Mouse (Mus musculus) embryo, embryonic 11 days (tissue): ENCODE results near the gene 2410131K14Rik.

Source experiments
- DNase-seq: peaks from one replicate; pipeline ENCODE4 v3.0.0-alpha.2; 2015

2410131K14Rik gene

DNA sequence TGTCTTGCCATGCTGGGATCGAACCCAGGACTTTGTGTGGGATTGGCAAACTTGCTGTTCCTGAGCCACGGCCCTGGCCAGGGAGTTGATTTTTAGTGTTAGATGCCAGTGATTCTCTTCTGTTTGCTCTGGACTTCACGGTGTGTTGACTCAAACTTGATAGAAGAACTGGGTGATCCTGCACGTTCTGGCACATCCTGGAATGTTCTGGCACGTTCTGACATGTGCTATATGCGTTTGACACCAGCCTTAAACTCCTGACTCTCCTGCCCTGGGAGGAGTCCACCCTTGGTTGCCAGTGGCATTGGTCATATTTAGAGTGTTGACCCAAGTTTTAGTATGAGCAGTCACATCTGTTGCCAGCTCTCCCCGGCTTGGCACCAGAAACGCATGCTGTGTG is 17.4 kb downstream of the 2410131K14Rik start:
- no peak for DNase-seq

- DNase-seq = no peak
Measured at GRCm38 (mm10) chr5:118264279-118264678, 19.3 kb downstream of the 2410131K14Rik start.

DNA sequence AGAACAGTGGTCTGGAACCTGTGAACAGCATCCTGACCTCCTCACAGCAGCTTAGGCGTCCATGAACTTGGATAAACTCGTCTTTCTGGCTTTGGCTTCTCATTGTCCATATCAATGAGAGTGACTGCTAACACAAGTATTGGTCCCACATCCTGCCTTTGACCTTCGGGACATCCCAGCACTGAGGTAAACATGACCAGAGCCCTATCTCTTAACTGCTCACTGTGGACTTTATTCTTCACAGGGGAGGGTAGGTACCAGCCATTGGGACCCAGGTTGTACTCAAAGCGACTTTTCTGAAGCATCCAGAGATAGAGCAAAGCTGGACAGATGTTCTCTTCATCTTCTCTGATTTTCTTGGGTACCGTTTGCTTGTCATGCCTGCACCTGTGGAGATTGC is 20.3 kb downstream of the 2410131K14Rik start:
- no peak for DNase-seq

- DNase-seq = peak; percentile 39
Measured at GRCm38 (mm10) chr5:118266309-118266708, 21.3 kb downstream of the 2410131K14Rik start.

DNA sequence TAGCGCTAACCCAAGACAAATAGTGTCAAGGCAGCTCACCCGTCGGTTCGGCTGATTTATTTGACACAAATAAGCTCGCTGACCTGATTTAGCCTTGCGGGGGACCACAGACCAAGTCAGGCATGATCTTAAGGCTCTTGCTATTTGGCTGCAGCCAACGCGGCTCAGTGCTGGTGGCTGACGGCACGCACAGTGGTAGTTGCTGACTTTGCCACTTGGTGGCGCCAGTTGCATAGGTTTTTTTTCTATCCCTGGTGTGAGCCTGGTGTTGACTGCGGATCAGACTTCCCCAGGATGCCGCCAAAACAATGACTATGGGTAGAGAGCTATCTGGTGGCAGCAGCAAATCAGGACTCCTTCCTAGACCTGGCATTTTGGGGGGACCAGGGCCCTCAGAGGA is 24.0 kb downstream of the 2410131K14Rik start:
- peak; percentile 89 for DNase-seq

GRCm38 (mm10) chr5:118271449-118272110 is 26.6 kb downstream of the 2410131K14Rik start:
- no peak for DNase-seq

GRCm38 (mm10) chr5:118273446-118273845 is 28.4 kb downstream of the 2410131K14Rik start:
- DNase-seq = no peak

DNA sequence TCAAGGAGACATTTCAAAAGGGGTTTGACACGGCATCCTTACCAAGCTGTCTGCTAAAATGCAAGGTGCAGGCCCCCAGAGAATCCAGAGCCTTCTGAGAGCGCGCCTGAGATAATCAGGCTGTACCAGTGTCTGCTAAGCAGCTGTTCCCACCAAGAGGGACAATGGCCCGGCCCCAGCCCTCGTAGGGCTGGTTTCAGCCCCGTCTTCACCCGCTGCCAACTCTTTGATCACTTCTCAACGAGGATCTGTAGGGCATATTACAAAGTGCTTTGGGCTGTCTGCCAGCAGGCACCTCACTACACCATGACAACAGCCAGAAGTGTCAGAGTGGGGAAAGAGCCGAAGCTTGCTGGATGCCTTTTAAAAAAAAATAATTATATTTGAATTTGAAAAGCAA is 29.5 kb downstream of the 2410131K14Rik start:
- DNase-seq = peak; percentile 27

GRCm38 (mm10) chr5:118276281-118276680 is 31.3 kb downstream of the 2410131K14Rik start:
- no peak for DNase-seq

GRCm38 (mm10) chr5:118276711-118277110 is 31.7 kb downstream of the 2410131K14Rik start:
- DNase-seq = peak; percentile 60

GRCm38 (mm10) chr5:118277741-118278495 is 32.9 kb downstream of the 2410131K14Rik start:
- no peak for DNase-seq

- DNase-seq = no peak
Measured at GRCm38 (mm10) chr5:118291453-118291852, 46.4 kb downstream of the 2410131K14Rik start.

DNA sequence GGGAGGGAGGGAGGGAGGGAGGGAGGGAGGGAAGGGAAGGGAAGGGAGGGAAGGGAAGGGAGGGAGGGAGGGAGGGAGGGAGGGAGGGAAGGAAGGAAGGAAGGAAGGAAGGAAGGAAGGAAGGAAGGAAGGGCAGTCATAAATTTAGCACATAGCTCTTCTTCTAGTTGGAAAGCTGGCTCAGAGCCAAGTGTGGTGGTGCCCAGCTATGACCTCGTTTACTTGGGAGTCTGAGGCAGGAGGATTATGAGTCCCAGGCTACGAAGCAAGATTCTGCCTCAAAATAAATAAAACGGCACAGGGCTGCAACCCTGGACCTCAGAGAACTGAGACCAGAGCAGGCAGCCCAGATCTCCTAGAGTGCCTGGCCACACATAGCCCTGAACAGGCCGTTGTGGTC is 47.4 kb downstream of the 2410131K14Rik start:
- DNase-seq = no peak

- DNase-seq = peak; percentile 77
Measured at GRCm38 (mm10) chr5:118294086-118294864, 49.2 kb downstream of the 2410131K14Rik start.

DNA sequence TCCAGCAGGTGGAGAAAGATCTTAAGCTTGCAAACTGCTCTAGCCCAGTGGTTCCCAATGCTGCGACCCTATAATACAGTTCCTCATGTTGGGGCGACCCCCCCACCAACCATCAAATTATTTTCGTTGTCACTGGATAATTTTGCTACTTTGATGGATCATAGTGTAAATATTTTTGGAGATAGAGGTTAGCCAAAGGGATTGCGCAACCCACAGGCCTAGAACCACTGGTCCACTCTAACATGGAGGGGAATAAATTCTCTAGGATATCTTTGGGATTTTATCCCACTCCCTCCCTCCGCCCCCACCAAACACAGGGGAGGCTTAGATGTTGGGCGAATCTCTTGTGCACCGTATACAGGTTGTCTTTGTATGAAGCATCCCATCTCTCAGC is 49.8 kb downstream of the 2410131K14Rik start:
- DNase-seq = no peak

DNA sequence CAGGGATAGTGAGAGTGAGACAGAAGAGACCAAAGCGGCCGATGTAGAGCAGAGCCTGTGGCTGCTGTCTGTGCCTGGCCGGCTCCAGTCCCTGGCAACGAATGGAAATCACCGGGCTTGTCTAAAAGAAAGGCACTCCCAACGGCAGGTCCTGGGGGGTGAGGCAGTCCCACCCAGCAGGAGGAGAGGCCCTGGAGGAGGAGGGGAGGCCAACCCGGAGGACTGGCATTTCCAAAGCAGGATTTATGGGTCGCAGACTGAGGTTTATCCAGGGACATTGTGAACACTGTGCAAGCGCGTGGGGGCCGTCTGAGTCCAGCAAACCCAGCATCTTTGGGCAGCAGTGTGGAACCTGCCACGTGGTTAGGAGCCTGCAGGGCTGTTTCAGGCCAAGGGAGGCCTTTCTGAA is 52.3 kb downstream of the 2410131K14Rik start:
- DNase-seq = peak; percentile 32

GRCm38 (mm10) chr5:118299720-118300400 is 54.8 kb downstream of the 2410131K14Rik start:
- DNase-seq = no peak

GRCm38 (mm10) chr5:118302466-118303155 is 57.6 kb downstream of the 2410131K14Rik start:
- DNase-seq = no peak

DNA sequence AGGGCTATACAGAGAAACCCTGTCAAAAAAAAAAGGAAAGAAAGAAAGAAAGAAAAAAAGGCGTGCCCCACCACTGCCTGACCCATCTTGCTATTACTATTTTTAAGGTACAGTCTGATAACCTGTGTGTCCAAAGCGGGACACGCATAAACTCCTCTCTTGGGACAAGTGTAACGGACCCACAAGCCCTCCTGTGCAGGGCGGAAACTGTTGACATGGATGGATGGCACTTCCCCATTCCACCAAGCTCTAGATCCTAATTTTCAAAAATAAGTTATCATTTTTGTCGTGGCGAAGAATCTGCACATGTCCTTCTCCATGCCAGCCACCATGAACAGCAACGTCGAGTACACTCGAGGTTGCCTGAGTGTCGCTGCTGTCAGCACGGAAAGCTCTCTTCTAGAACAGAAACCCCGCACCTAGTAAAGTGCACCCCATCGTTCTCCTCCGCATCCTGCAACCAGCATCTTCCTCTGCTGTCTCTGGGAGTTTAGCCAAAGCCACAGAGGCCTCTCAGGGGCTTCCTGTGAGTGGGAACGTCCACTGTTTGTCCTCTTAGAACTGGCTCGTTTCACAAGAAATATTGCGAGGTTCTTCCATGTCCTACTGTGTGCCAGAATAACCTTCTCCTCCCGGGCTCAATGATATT is 60.1 kb downstream of the 2410131K14Rik start:
- DNase-seq = no peak

GRCm38 (mm10) chr5:118310389-118310788 is 65.4 kb downstream of the 2410131K14Rik start:
- DNase-seq = no peak

DNA sequence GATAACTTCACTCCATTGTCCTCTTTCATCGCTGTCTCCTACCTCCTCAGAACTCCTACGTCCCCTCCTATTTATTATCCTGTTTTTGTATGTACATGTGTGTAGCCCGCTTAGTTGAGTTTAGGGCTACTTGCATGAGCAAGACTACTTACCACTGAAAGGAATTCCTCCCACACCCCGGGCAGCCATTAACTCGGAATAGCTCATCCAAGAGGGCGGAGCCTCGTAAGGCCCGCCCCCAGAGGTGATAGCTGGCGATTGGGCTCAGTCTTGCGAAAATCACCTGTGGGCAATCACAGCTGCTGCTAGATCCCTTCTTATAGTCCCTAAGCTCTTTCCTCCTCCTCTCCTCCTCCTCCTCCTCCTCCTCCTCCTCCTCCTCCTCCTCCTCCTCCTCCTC is 66.2 kb downstream of the 2410131K14Rik start:
- DNase-seq = no peak

- no peak for DNase-seq
Measured at GRCm38 (mm10) chr5:118313766-118314165, 68.7 kb downstream of the 2410131K14Rik start.
